In genomic region chr14:75767492-75768274, GRCm38 (mm10) we compare ENCODE assay signal across 7 mouse cellular contexts. TPM values are rescaled to one million over a fixed set of nuclear protein-coding genes. Genes with fewer than 3 reads are reported as not detected.
DNase-seq lines count a peak whose midpoint lies in the region; ATAC-seq and TF ChIP-seq lines count a peak whose summit lies in the region.

No protein-coding gene starts in this region.

- 49% methylated on average over 17 of the region's 17 CpGs for WGBS in cerebellum, adult 2 months
- 48% methylated on average over 17 of the region's 17 CpGs for WGBS in forebrain, postnatal 0 days
- 56% methylated on average over 17 of the region's 17 CpGs for WGBS in hindbrain, embryonic 11.5 days

- no peaks in the 10 kb centered on the region for H3K4me1 ChIP-seq in cerebellum, adult 2 months (ENCODE audit: control insufficient read depth, insufficient read depth, low read length)
- no peaks in the 10 kb centered on the region for H3K4me1 ChIP-seq in forebrain, postnatal 0 days (ENCODE audit: insufficient read depth)
- no peaks in the 10 kb centered on the region for H3K4me1 ChIP-seq in hindbrain, embryonic 11.5 days (replicated peaks; ENCODE audit: control insufficient read depth, insufficient read depth, low read length)

- no peak overlapping the region for H3K9ac ChIP-seq in forebrain, postnatal 0 days
- H3K9ac ChIP-seq in hindbrain, embryonic 11.5 days (ENCODE audit: low read depth, low read length) = no peak overlapping the region

- TF ChIP-seq CTCF in cerebellum, adult 2 months (IDR thresholded peaks at IDR 0.05; ENCODE audit: borderline replicate concordance, insufficient read depth, low read depth, low read length) = peak; percentile 83
- peak; percentile 91 for TF ChIP-seq CTCF in forebrain, postnatal 0 days (IDR thresholded peaks at IDR 0.05; ENCODE audit: low read depth)

- H3K27ac ChIP-seq in cerebellum, adult 2 months (ENCODE audit: insufficient read depth, low read length) = no peak overlapping the region
- H3K27ac ChIP-seq in forebrain, postnatal 0 days (ENCODE audit: low read depth, low read length) = no peak overlapping the region
- H3K27ac ChIP-seq in hindbrain, embryonic 11.5 days (ENCODE audit: low read depth, low read length) = no peak overlapping the region

- no peak for TF ChIP-seq POLR2A in cerebellum, adult 2 months (IDR thresholded peaks at IDR 0.05; ENCODE audit: borderline replicate concordance, insufficient read depth, low read length)

- peak overlapping the region; percentile 20; the same call in 1 of the 2 replicates for H3K4me2 ChIP-seq in forebrain, postnatal 0 days (ENCODE audit: low read depth)
- no peak overlapping the region for H3K4me2 ChIP-seq in hindbrain, embryonic 11.5 days (replicated peaks; ENCODE audit: low read depth, low read length)

- no peaks in the 10 kb centered on the region for H3K9me3 ChIP-seq in forebrain, postnatal 0 days (ENCODE audit: low read length)
- no peaks in the 10 kb centered on the region for H3K9me3 ChIP-seq in hindbrain, embryonic 11.5 days (ENCODE audit: control insufficient read depth, low read length)

- H3K27me3 ChIP-seq in cerebellum, adult 2 months (ENCODE audit: control insufficient read depth, insufficient read depth, low read length) = no peaks in the 10 kb centered on the region
- no peaks in the 10 kb centered on the region for H3K27me3 ChIP-seq in forebrain, postnatal 0 days (ENCODE audit: insufficient read depth, low read length)
- no peaks in the 10 kb centered on the region for H3K27me3 ChIP-seq in hindbrain, embryonic 11.5 days (ENCODE audit: control insufficient read depth, insufficient read depth, low read length)

- DNase-seq in NIH3T3 (ENCODE audit: low read depth) = peak; percentile 83
- DNase-seq in cerebellum, adult 2 months = peak; percentile 60 to 69
- peak; percentile 84 for DNase-seq in forebrain, postnatal 0 days
- peak; percentile 91 for DNase-seq in hindbrain, embryonic 11.5 days (ENCODE audit: low spot score)
- peak; percentile 78 to 81 for DNase-seq in layer of hippocampus, postnatal 10 days (ENCODE audit: low spot score in 2 of 2)
- DNase-seq in lung, postnatal 14 days = peak; percentile 80
- DNase-seq in right cerebral cortex, postnatal 10 days (ENCODE audit: low spot score in 2 of 2) = peak; percentile 75 to 81

- peaks cover 42% of the 10 kb centered on the region for H3K36me3 ChIP-seq in forebrain, postnatal 0 days (ENCODE audit: insufficient read depth)
- no peaks in the 10 kb centered on the region for H3K36me3 ChIP-seq in hindbrain, embryonic 11.5 days (ENCODE audit: control insufficient read depth, insufficient read depth, low read length)

- ATAC-seq in forebrain, postnatal 0 days = peak; percentile 96
- peak; percentile 88 for ATAC-seq in hindbrain, embryonic 11.5 days (ENCODE audit: low FRiP score)

- no peak overlapping the region for H3K4me3 ChIP-seq in cerebellum, adult 2 months (replicated peaks; ENCODE audit: insufficient read depth, low read depth, low read length)
- H3K4me3 ChIP-seq in forebrain, postnatal 0 days (ENCODE audit: low read depth, low read length) = no peak overlapping the region
- no peak overlapping the region for H3K4me3 ChIP-seq in hindbrain, embryonic 11.5 days (ENCODE audit: low read depth, low read length)

RNA-seq across cellular contexts. Expression of gene Cog3, which starts 13.4 kb away (rescaled TPM):
- polyA plus RNA-seq in cerebellum, adult 2 months (2012; rRNA removed) = 27.7 and 28.2 TPM in 2 replicates
- total RNA-seq in forebrain, postnatal 0 days (2014; rRNA removed) = 29.7 and 29.9 TPM in 2 replicates
- polyA plus RNA-seq in forebrain, postnatal 0 days (2015; fragmentation: Nextera tagmentation; extraction: Ambion mirVana) = 9.0 and 11.6 TPM in 2 replicates
- polyA plus RNA-seq in hindbrain, embryonic 11.5 days (2014; fragmentation: Nextera tagmentation; extraction: Ambion mirVana) = 23.2 and 28.2 TPM in 2 replicates
- 10 to 100 TPM; 23.0 to 25.3 TPM for total RNA-seq in layer of hippocampus, postnatal 10 days (2021)

RNA-seq across cellular contexts. Expression of gene Slc25a30, which starts 19.2 kb away (rescaled TPM):
- polyA plus RNA-seq in cerebellum, adult 2 months (2012; rRNA removed) = 9.9 and 12.2 TPM in 2 replicates
- 20.1 and 27.4 TPM in 2 replicates for total RNA-seq in forebrain, postnatal 0 days (2014; rRNA removed)
- 4.7 and 7.0 TPM in 2 replicates for polyA plus RNA-seq in forebrain, postnatal 0 days (2015; fragmentation: Nextera tagmentation; extraction: Ambion mirVana)
- 9.3 and 11.3 TPM in 2 replicates for polyA plus RNA-seq in hindbrain, embryonic 11.5 days (2014; fragmentation: Nextera tagmentation; extraction: Ambion mirVana)
- 10 to 100 TPM; 11.0 to 12.9 TPM for total RNA-seq in layer of hippocampus, postnatal 10 days (2021)
